Mouse (Mus musculus) hindbrain, embryonic 15.5 days (tissue): ENCODE measurements around the gene Dedd. TPM values are rescaled to one million over a fixed set of nuclear protein-coding genes. Genes with fewer than 3 reads are reported as not detected.
A peak's percentile ranks its signal among the peaks of the same experiment; 100 is the strongest.
"Not testable (repeated sequence)": the region's sequence is repeated elsewhere in the genome, so short reads cannot be mapped to it uniquely, and the experiment has no call there.

Experiments used
- ATAC-seq: fragments of 200-750 bp; cut with Nextera tagmentation; 2 replicates; pipeline ENCODE4 v1.8.0; 2017; ENCODE audit warnings: low read depth, moderate number of reproducible peaks, moderate TSS enrichment; ENCODE audit not compliant: low FRiP score
- H3K27ac ChIP-seq: fragments of 300-500 bp; sonication (generic); replicated peaks from 2 replicates; pipeline ENCODE4 v1.5.1; 2015; ENCODE audit warnings: mild to moderate bottlenecking, inconsistent platforms
- H3K27me3 ChIP-seq: fragments of 300-500 bp; sonication (generic); 2 replicates; pipeline ENCODE4 v1.6.1; 2015; ENCODE audit warnings: control low read depth, inconsistent platforms
- H3K36me3 ChIP-seq: fragments of 300-500 bp; sonication (generic); 2 replicates; pipeline ENCODE4 v1.6.1; 2015; ENCODE audit warnings: control low read depth, inconsistent platforms
- H3K4me1 ChIP-seq: fragments of 300-500 bp; sonication (generic); replicated peaks from 2 replicates; pipeline ENCODE4 v1.6.1; 2015; ENCODE audit warnings: control low read depth, inconsistent platforms
- H3K4me2 ChIP-seq: fragments of 300-500 bp; sonication (generic); 2 replicates; pipeline ENCODE4 v1.6.1; 2015; ENCODE audit warnings: moderate library complexity, mild to moderate bottlenecking, inconsistent platforms
- H3K4me3 ChIP-seq: fragments of 300-500 bp; sonication (generic); 2 replicates; pipeline ENCODE4 v1.5.1; 2015; ENCODE audit warnings: mild to moderate bottlenecking, inconsistent platforms
- H3K9ac ChIP-seq: fragments of 300-500 bp; sonication (generic); 2 replicates; pipeline ENCODE4 v1.6.1; 2015; ENCODE audit warnings: inconsistent platforms
- H3K9me3 ChIP-seq: fragments of 300-500 bp; sonication (generic); 2 replicates; pipeline ENCODE4 v1.6.1; 2016; ENCODE audit warnings: control low read depth, inconsistent platforms
- WGBS: fragments of 180-500 bp; shearing (Covaris S2); methylation state at CpG from one replicate; pipeline ENCODE4 v1.1.7; 2015; 5-methylcytosine and 5-hydroxymethylcytosine counted together
- polyA plus RNA-seq: library from polyadenylated mRNA; unstranded; fragments of >200 nt; fragmentation: Nextera tagmentation; extraction: Ambion mirVana; gene quantifications from 2 replicates; pipeline ENCODE4 v1.2.1, GENCODE M21; 2015

The Dedd gene
- polyA plus RNA-seq, 1 experiment from 2014 or later, result 51.6 TPM

GRCm38 (mm10) chr1:171322012-171322411, 6.9 kb upstream of the Dedd start:
- no peaks in the 10 kb centered on the region for H3K9me3 ChIP-seq
- H3K4me1 ChIP-seq, result peaks cover under 1% of the 10 kb centered on the region
- ATAC-seq, result no peak; the same call in 1 of the 2 replicates
- no peak overlapping the region for H3K4me3 ChIP-seq
- no peak overlapping the region for H3K9ac ChIP-seq
- H3K36me3 ChIP-seq, result no peaks in the 10 kb centered on the region
- H3K4me2 ChIP-seq, result no peak overlapping the region
- no peak overlapping the region for H3K27ac ChIP-seq
- 73% methylated on average over 1 of the region's 1 CpGs for WGBS
- no peaks in the 10 kb centered on the region for H3K27me3 ChIP-seq

DNA sequence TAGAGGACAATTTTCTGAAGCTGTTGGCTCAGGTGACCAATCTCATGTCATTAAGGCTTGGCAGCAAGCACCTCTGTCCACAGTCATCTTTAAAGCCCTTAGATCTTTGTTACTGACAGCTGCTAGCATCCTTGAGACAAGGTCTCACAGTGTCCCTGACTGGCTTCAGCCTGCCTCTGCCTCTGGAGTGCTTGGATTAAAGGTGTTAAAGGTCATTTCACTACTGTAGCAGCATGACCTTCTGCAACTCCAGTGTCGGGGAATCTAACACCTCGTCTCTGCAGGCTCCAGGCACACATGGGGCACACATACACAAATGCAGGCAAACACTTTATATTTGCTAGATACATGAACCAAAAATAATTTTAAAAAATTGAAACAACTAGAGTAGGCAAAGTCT, 3.4 kb upstream of the Dedd start:
- ATAC-seq, result no peak
- WGBS, result 92% methylated on average over 2 of the region's 2 CpGs
- Histone ChIP-seq H3K4me2 (no peak overlapping the region), H3K36me3 (no peaks in the 10 kb centered on the region), H3K27me3 (no peaks in the 10 kb centered on the region), H3K9me3 (no peaks in the 10 kb centered on the region), H3K4me1 (peaks cover 21% of the 10 kb centered on the region), H3K27ac (no peak overlapping the region), H3K4me3 (no peak overlapping the region), H3K9ac (no peak overlapping the region; the same call in 1 of the 2 replicates)

GRCm38 (mm10) chr1:171326588-171326987, 2.4 kb upstream of the Dedd start:
- H3K4me1 ChIP-seq, result peaks cover 30% of the 10 kb centered on the region
- not testable (repeated sequence) for H3K9me3 ChIP-seq, H3K9ac ChIP-seq, H3K36me3 ChIP-seq, H3K4me3 ChIP-seq, H3K4me2 ChIP-seq, H3K27ac ChIP-seq, ATAC-seq, H3K27me3 ChIP-seq
- 85% methylated on average over 4 of the region's 4 CpGs for WGBS

DNA sequence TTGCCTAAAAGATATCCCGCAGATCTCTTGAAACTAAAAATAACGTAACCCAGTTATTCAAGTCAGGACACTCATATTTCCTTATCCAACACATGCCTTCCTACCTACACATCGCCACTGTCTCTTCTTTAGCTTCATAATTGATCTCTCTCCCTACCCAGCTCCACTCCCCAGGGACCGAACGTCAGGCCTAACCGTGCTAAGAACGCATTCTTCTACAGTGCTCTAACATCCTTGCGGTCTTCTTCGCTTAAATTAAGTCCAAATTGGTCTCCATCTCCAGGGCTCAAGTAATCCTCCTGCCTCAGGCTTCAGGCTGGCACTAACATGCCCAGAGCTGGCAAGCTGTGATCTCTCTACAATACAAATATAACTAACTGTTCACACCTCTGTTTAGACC, 701 bp upstream of the Dedd start:
- Histone ChIP-seq H3K36me3 (no peaks in the 10 kb centered on the region), H3K9ac (peak overlapping the region; percentile 91), H3K4me3 (peak overlapping the region; percentile 93), H3K4me2 (peak overlapping the region; percentile 88), H3K27ac (peak overlapping the region; percentile 99), H3K9me3 (no peaks in the 10 kb centered on the region), H3K4me1 (peaks cover 30% of the 10 kb centered on the region), H3K27me3 (no peaks in the 10 kb centered on the region)
- WGBS, result 29% methylated on average over 9 of the region's 9 CpGs
- peak; percentile 0; the same call in 1 of the 2 replicates for ATAC-seq

DNA sequence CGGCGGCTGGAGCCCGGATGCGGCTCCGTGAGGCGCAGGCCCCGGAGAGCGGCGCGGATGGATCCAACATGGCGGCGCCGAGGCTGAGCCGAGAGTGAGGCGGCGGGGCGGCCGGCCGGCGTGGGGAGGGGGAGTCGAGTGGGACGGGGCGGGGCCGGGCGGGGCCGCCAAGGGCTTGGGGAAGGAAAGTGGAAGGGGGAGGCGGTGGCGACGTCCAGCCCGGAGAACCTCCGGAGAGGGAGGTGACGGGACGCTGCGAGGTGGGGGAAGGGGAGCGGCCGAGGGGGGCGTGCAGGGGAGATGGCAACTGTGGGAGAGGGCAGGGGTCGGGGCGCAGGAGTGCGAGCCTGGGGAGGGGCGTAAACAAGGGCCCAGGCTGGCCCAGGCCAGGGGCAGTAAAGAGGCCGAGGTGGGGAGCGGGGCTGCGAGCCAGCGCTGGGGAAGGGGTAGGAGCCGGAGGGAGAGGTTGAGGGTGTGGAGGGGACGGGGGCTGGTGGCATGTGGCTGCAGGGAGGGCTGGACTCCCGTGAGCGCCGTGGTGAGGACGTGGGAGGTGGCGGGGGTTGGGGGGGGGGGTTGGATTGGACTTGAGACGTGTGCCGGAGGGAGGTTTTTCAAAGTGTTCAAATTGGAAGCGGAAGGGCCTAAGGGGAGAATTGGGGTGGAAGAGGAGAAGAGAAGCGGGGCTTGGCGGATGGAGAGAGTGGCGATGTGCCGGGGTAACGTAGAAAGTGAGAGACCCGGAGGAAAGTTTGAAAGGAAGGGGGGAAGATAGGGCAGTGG, 679 bp downstream of the Dedd start:
- H3K9ac ChIP-seq, result peak overlapping the region; percentile 91
- peak overlapping the region; percentile 99 for H3K27ac ChIP-seq
- no peaks in the 10 kb centered on the region for H3K9me3 ChIP-seq
- WGBS, result under 1% methylated on average over 42 of the region's 61 CpGs
- H3K4me3 ChIP-seq, result peak overlapping the region; percentile 93
- ATAC-seq, result peak; percentile 84
- H3K27me3 ChIP-seq, result no peaks in the 10 kb centered on the region
- H3K4me1 ChIP-seq, result peaks cover 33% of the 10 kb centered on the region
- H3K4me2 ChIP-seq, result peak overlapping the region; percentile 88
- no peaks in the 10 kb centered on the region for H3K36me3 ChIP-seq

GRCm38 (mm10) chr1:171330216-171330560, 1.2 kb downstream of the Dedd start:
- peaks cover 33% of the 10 kb centered on the region for H3K4me1 ChIP-seq
- under 1% methylated on average over 4 of the region's 4 CpGs for WGBS
- peak overlapping the region; percentile 91 for H3K9ac ChIP-seq
- H3K27me3 ChIP-seq, result no peaks in the 10 kb centered on the region
- H3K27ac ChIP-seq, result peak overlapping the region; percentile 99
- H3K36me3 ChIP-seq, result no peaks in the 10 kb centered on the region
- H3K4me2 ChIP-seq, result peak overlapping the region; percentile 88
- no peaks in the 10 kb centered on the region for H3K9me3 ChIP-seq
- H3K4me3 ChIP-seq, result peak overlapping the region; percentile 93
- no peak for ATAC-seq

DNA sequence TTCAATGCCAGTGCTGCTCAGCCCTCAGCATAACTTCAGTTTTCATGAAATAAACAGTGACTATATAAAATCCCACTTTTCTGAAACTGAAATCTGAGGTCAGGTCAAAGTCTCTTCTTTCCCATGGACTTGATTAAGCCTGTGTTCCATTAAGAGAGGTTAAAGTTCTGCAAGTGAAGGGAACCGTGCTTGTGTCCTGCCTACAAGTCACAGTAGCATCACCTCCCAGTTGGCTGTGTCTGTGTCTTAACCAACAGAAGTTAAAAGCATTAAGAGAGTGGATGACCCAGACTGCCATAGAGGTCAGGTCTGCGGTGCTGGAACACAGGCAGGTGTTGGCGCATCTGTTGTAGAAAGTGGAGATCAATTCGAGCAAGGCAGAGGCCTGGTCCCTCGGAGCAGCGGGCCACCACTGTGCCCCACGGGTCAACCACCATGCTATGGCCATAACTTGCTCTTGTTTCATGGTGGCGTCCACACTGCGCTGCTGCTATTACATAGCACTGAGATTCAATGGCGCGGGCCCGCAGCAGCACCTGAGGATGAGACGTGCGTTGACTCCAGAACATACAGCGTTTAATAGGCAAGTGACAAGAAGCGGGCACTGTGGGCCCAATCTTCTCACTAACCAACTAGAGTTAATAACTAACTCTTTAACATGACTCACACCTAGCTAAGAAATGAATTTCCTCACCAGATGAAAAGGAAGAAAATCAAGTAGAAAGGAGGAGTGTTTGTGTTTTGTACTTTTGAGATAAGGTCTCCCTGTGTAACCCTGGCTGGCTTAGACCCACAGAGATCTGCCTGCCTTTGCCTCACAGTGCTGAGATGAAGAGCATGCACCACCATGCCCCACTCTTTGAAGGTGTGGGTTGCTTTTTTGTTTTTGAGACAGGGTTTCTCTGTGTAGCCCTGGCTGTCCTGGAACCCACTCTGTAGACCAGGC, 13.6 kb downstream of the Dedd start:
- H3K4me3 ChIP-seq, result no peak overlapping the region
- no peak for ATAC-seq
- H3K4me2 ChIP-seq, result no peak overlapping the region
- no peaks in the 10 kb centered on the region for H3K9me3 ChIP-seq
- H3K4me1 ChIP-seq, result peaks cover 31% of the 10 kb centered on the region
- no peak overlapping the region for H3K27ac ChIP-seq
- no peaks in the 10 kb centered on the region for H3K27me3 ChIP-seq
- no peak overlapping the region for H3K9ac ChIP-seq
- 96% methylated on average over 16 of the region's 16 CpGs for WGBS
- H3K36me3 ChIP-seq, result peaks cover 61% of the 10 kb centered on the region

DNA sequence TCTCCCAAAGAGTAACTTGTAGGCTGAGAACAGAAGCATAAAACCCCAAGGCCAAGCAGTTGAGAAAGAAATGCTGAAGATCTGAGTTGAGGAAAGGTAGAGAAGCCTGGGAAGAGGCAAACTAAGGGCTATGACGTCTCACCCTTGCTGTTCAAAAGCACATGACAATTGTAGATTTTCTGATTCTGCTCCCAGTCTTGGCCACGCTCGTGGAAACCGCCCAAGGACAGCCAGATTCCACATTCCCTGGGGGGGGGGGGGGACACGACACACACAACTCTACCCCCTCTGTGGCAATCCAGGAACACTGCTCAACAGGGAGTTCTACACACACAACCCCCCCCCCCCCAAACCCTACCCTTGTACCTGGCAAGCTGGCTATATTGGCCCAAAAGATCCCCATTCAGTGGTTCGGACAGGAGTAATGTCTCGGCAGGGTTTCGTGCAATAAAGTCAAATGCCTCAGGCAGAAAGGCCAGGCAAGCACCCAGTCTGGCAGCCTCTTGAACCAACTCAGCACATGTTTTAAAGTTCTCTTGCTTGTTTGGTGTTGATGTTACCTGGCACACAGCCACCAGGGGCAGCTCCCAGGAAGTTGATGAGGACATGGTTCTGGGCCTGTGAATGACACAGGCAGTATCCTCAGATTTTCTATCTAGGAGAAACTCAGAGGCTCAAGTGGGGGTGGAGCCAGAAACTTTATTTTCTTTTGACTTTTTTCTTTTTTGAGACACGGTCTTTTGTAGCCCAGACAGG, 15.2 kb downstream of the Dedd start:
- Histone ChIP-seq H3K4me2 (peak overlapping the region; percentile 93), H3K9ac (no peak overlapping the region), H3K36me3 (peaks cover 45% of the 10 kb centered on the region), H3K4me3 (peak overlapping the region; percentile 93; the same call in 1 of the 2 replicates), H3K9me3 (no peaks in the 10 kb centered on the region), H3K27ac (no peak overlapping the region), H3K4me1 (peaks cover 43% of the 10 kb centered on the region), H3K27me3 (no peaks in the 10 kb centered on the region)
- 0 out of 2 replicates have a peak, but pooled peaks have one; percentile 2 for ATAC-seq
- 85% methylated on average over 9 of the region's 9 CpGs for WGBS

GRCm38 (mm10) chr1:171344715-171345114, 15.8 kb downstream of the Dedd start:
- H3K36me3 ChIP-seq, result peaks cover 39% of the 10 kb centered on the region
- peaks cover 43% of the 10 kb centered on the region for H3K4me1 ChIP-seq
- ATAC-seq, result 0 out of 2 replicates have a peak, but pooled peaks have one; percentile 4
- H3K9me3 ChIP-seq, result no peaks in the 10 kb centered on the region
- no peaks in the 10 kb centered on the region for H3K27me3 ChIP-seq
- peak overlapping the region; percentile 93 for H3K4me2 ChIP-seq
- peak overlapping the region; percentile 73 for H3K9ac ChIP-seq
- H3K27ac ChIP-seq, result 0 out of 2 replicates have a peak overlapping the region, but pooled peaks have one; percentile 87
- peak overlapping the region; percentile 93 for H3K4me3 ChIP-seq
- WGBS, result 79% methylated on average over 9 of the region's 9 CpGs

DNA sequence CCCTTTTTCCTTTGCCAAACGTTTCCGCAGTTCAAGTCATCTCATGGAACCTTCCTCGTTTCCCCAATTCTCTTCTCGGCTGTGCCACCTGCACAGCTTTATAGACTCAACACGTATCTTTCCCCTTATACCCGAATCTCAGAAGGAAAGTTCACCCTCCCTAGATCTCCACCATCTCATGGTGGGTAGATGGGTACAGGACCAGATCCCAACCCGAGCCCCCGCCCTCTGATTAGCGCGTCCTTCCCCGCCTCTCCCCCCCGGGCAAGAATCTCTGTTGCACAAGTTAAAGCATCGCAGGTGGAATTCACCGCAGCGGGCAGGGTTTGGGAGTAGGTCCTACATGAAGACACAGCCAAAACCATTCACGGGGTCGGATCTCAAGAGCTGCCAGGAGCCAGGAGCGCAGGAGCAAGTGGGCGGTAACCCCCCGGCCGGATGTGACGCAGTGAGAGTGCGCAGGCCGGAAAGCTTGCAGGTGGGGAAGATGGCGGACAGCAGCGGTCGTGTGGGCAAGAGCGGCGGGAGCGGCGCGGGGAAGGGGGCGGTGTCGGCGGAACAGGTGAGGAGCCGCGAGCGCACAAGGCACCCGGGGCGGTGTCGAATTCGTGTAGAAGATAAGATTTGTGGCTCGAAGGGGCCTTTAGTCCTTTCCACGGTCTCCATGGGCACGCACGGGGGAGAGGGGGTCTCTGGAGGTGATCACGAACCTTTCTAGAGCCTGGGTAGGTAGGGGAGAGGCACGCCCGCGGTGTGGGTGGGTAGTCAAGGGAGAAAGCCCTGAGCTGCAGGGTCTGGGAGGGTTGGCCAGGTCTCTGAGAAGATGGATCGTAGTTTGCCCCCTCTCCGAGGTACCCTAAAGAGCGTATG, 16.5 kb downstream of the Dedd start, which contains the start of the genes Nit1 and Pfdn2:
Gene Nit1 (minus strand): TSS at position 422 of the 870 bp plus-strand sequence.
Gene Pfdn2 (plus strand): TSS at position 446 of the 870 bp plus-strand sequence.
- Histone ChIP-seq H3K27me3 (no peaks in the 10 kb centered on the region), H3K27ac (peak within 1 kb of the TSS; percentile 87), H3K9ac (peak within 1 kb of the TSS; percentile 73), H3K9me3 (no peaks in the 10 kb centered on the region), H3K4me3 (peak within 1 kb of the TSS; percentile 93), H3K4me2 (peak within 1 kb of the TSS; percentile 93), H3K4me1 (peaks cover 43% of the 10 kb centered on the region), H3K36me3 (peaks cover 32% of the 10 kb centered on the region)
- ATAC-seq, result peak; percentile 93
- under 1% methylated on average over 53 of the region's 53 CpGs for WGBS
